Mouse (Mus musculus): ENCODE data around the gene Cdh4. TPM values are rescaled to one million over a fixed set of nuclear protein-coding genes. Genes with fewer than 3 reads are reported as not detected.

Cdh4 gene
- polyA plus RNA-seq, 1 experiment = 48.4 TPM

GRCm38 (mm10) chr2:179648573-179649263 is 206.5 kb downstream of the Cdh4 start:
- no peak for DNase-seq (ENCODE audit: low read depth)
- TF ChIP-seq POLR2A (IDR thresholded peaks at IDR 0.05; ENCODE audit: borderline replicate concordance, extremely low read depth, insufficient read depth, insufficient read length, poor library complexity, severe bottlenecking) = no peak
- no peak for TF ChIP-seq CTCF (IDR thresholded peaks at IDR 0.05; ENCODE audit: borderline replicate concordance, extremely low read depth, insufficient read depth, insufficient read length)

- DNase-seq (ENCODE audit: low read depth) = peak; percentile 60
- TF ChIP-seq CTCF (IDR thresholded peaks at IDR 0.05; ENCODE audit: borderline replicate concordance, extremely low read depth, insufficient read depth, insufficient read length) (no peak), POLR2A (IDR thresholded peaks at IDR 0.05; ENCODE audit: borderline replicate concordance, extremely low read depth, insufficient read depth, insufficient read length, poor library complexity, severe bottlenecking) (no peak)
Observed at GRCm38 (mm10) chr2:179649370-179649769, 207.1 kb downstream of the Cdh4 start.

- no peak for DNase-seq (ENCODE audit: low read depth)
- TF ChIP-seq CTCF (IDR thresholded peaks at IDR 0.05; ENCODE audit: borderline replicate concordance, extremely low read depth, insufficient read depth, insufficient read length) (no peak), POLR2A (IDR thresholded peaks at IDR 0.05; ENCODE audit: borderline replicate concordance, extremely low read depth, insufficient read depth, insufficient read length, poor library complexity, severe bottlenecking) (no peak)
Observed at GRCm38 (mm10) chr2:179650168-179650567, 207.9 kb downstream of the Cdh4 start.

GRCm38 (mm10) chr2:179655506-179655905 is 213.3 kb downstream of the Cdh4 start:
- no peak for TF ChIP-seq POLR2A (IDR thresholded peaks at IDR 0.05; ENCODE audit: borderline replicate concordance, extremely low read depth, insufficient read depth, insufficient read length, poor library complexity, severe bottlenecking)
- TF ChIP-seq CTCF (IDR thresholded peaks at IDR 0.05; ENCODE audit: borderline replicate concordance, extremely low read depth, insufficient read depth, insufficient read length) = no peak
- DNase-seq (ENCODE audit: low read depth) = no peak

GRCm38 (mm10) chr2:179659254-179659653 is 217.0 kb downstream of the Cdh4 start:
- DNase-seq (ENCODE audit: low read depth) = no peak

GRCm38 (mm10) chr2:179661998-179662714 is 219.9 kb downstream of the Cdh4 start:
- TF ChIP-seq CTCF (IDR thresholded peaks at IDR 0.05; ENCODE audit: borderline replicate concordance, extremely low read depth, insufficient read depth, insufficient read length) (no peak), POLR2A (IDR thresholded peaks at IDR 0.05; ENCODE audit: borderline replicate concordance, extremely low read depth, insufficient read depth, insufficient read length, poor library complexity, severe bottlenecking) (no peak)
- no peak for DNase-seq (ENCODE audit: low read depth)

More at GRCm38 (mm10) chr2:179659254-179659653, 217.0 kb downstream of the Cdh4 start:
- TF ChIP-seq POLR2A (IDR thresholded peaks at IDR 0.05; ENCODE audit: borderline replicate concordance, extremely low read depth, insufficient read depth, insufficient read length, poor library complexity, severe bottlenecking) = no peak
- TF ChIP-seq CTCF (IDR thresholded peaks at IDR 0.05; ENCODE audit: borderline replicate concordance, extremely low read depth, insufficient read depth, insufficient read length) = no peak

- peak; percentile 63 for DNase-seq (ENCODE audit: low read depth)
- no peak for TF ChIP-seq POLR2A (IDR thresholded peaks at IDR 0.05; ENCODE audit: borderline replicate concordance, extremely low read depth, insufficient read depth, insufficient read length, poor library complexity, severe bottlenecking)
- no peak for TF ChIP-seq CTCF (IDR thresholded peaks at IDR 0.05; ENCODE audit: borderline replicate concordance, extremely low read depth, insufficient read depth, insufficient read length)
Observed at GRCm38 (mm10) chr2:179662739-179663138, 220.5 kb downstream of the Cdh4 start.

- TF ChIP-seq POLR2A (IDR thresholded peaks at IDR 0.05; ENCODE audit: borderline replicate concordance, extremely low read depth, insufficient read depth, insufficient read length, poor library complexity, severe bottlenecking) = no peak
- TF ChIP-seq CTCF (IDR thresholded peaks at IDR 0.05; ENCODE audit: borderline replicate concordance, extremely low read depth, insufficient read depth, insufficient read length) = peak; percentile 45; the same call in 1 of the 2 replicates
- DNase-seq (ENCODE audit: low read depth) = peak; percentile 47
Observed at GRCm38 (mm10) chr2:179663652-179664051, 221.4 kb downstream of the Cdh4 start.

- DNase-seq (ENCODE audit: low read depth) = peak; percentile 85
- TF ChIP-seq CTCF (IDR thresholded peaks at IDR 0.05; ENCODE audit: borderline replicate concordance, extremely low read depth, insufficient read depth, insufficient read length) = no peak
- no peak for TF ChIP-seq POLR2A (IDR thresholded peaks at IDR 0.05; ENCODE audit: borderline replicate concordance, extremely low read depth, insufficient read depth, insufficient read length, poor library complexity, severe bottlenecking)
Observed at GRCm38 (mm10) chr2:179664171-179664608, 222.0 kb downstream of the Cdh4 start.

GRCm38 (mm10) chr2:179670689-179671088 is 228.5 kb downstream of the Cdh4 start:
- DNase-seq (ENCODE audit: low read depth) = peak; percentile 42
- TF ChIP-seq POLR2A (IDR thresholded peaks at IDR 0.05; ENCODE audit: borderline replicate concordance, extremely low read depth, insufficient read depth, insufficient read length, poor library complexity, severe bottlenecking) (no peak), CTCF (IDR thresholded peaks at IDR 0.05; ENCODE audit: borderline replicate concordance, extremely low read depth, insufficient read depth, insufficient read length) (no peak)

- no peak for TF ChIP-seq CTCF (IDR thresholded peaks at IDR 0.05; ENCODE audit: borderline replicate concordance, extremely low read depth, insufficient read depth, insufficient read length)
- peak; percentile 63 for DNase-seq (ENCODE audit: low read depth)
Observed at GRCm38 (mm10) chr2:179679866-179680265, 237.6 kb downstream of the Cdh4 start.

- DNase-seq (ENCODE audit: low read depth) = no peak
- TF ChIP-seq POLR2A (IDR thresholded peaks at IDR 0.05; ENCODE audit: borderline replicate concordance, extremely low read depth, insufficient read depth, insufficient read length, poor library complexity, severe bottlenecking) = no peak
- TF ChIP-seq CTCF (IDR thresholded peaks at IDR 0.05; ENCODE audit: borderline replicate concordance, extremely low read depth, insufficient read depth, insufficient read length) = peak; percentile 66
Observed at GRCm38 (mm10) chr2:179681386-179681785, 239.2 kb downstream of the Cdh4 start.

All from brain, embryonic 14.5 days (tissue).